Mouse (Mus musculus): ENCODE measurements around the gene Rab3b.

DNA sequence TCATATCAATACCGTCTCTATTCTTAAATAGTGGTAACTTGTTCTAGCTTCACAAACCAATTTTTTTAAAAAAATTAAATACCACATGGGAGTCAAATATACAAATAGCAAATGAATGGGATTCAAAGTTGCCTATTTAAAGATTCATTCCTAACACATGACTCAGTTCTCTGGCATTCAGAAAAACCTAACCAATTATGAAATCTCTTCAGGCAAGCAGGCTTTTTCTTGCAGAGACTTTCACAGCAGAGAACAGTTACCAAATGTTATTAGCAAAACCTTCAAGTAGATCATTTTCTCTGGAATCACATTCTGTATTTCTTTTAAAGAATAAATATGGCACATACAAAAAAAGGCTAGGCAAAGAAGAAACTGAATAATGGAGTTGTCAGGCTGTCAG is 48.2 kb upstream of the Rab3b start:
- no peak for TF ChIP-seq CTCF (IDR thresholded peaks at IDR 0.05; ENCODE audit: borderline replicate concordance, extremely low read depth, insufficient read depth, insufficient read length)
- TF ChIP-seq POLR2A (IDR thresholded peaks at IDR 0.05; ENCODE audit: borderline replicate concordance, extremely low read depth, insufficient read depth, insufficient read length, poor library complexity, severe bottlenecking) = no peak
